Mouse (Mus musculus) testis, postnatal 10 days (tissue): ENCODE data around the gene Serpind1.

Experiments
- DNase-seq: peaks from one replicate; pipeline ENCODE4 v3.0.0; 2021; ENCODE audit warnings: low spot score

Gene Serpind1

DNA sequence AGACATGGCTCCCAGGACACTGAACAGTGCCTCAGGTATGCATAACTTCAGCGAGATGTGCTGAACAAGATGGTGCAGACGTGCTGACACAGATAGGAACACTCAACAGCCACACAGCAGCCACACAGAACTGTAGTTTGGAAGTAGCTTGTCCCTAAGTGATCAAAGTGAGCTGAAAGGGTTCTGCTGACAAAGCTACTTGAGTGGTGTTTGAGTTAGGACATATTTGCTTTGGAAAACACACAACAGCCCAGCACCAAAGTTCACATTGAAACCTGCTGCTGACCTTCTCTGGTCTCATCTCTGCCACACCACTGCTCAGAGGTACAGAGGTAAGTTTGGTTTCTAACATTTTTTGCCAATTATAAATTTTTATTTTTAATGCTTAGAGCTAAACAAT, at the start of gene Serpind1:
Gene Serpind1 (plus strand): TSS at position 256 of the 400 bp plus-strand sequence.
- no peak for DNase-seq

- no peak for DNase-seq
These were observed 48.0 kb upstream of the Serpind1 start for GRCm38 (mm10) chr16:17283151-17283550.

DNA sequence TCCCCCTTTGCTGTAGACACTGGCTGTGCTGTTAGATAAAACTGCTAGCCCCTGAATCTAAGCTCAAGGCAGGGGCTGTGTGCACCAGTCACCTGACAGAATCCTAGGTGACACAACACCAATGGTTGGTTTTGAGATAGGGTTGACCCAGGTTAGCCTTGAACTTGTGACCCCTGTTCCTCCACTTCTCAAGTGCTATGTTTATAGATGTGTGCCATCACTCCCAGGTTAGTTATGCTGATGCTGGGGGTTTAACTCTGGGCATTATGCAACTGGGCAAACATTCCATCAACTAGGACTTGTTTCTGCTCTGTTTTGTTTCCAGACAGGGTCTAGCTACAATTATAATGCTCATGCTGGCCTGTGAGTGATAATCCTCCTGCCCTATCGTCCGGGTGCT, 44.1 kb upstream of the Serpind1 start:
- no peak for DNase-seq

DNA sequence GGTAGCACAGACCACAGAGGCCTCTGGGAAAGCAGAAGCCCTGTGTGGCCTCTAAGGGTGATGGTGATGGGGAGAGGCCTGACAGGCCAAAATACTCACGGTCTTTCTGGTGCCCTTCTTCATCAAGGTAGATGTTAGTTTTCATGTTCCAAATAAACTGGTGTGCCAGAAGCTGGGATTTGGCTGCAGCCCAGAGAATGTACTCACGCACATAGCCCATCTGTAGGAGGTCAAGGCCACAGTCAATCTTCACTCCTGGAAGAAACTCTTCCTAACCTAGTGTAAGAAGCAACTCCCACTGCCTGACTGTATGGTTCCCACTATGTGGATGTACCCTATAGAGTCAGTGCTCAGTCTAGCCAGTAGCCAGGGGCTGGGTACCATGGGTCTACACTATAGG, 40.2 kb upstream of the Serpind1 start:
- no peak for DNase-seq

- peak; percentile 88 for DNase-seq
These were observed 38.4 kb upstream of the Serpind1 start for GRCm38 (mm10) chr16:17292751-17293150.

DNA sequence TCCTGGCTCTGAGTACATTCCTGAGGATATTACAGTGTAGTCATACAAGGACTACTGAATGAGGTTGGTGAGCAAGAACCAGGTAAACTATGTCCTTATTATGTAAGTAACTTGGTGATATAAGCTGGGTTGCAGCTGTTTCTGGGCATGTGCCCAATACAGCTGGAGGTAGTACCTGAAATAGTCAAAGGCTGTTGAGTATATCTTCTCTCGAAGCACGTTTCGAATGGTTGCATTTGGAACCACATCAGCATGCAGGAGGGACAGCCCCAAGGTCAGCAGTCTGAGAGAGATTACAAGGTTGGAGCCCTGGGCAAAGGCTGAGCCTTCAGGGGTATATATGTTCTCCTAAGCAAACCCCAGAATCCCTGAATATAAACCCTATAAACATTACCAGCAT, 30.4 kb upstream of the Serpind1 start:
- DNase-seq: no peak

DNA sequence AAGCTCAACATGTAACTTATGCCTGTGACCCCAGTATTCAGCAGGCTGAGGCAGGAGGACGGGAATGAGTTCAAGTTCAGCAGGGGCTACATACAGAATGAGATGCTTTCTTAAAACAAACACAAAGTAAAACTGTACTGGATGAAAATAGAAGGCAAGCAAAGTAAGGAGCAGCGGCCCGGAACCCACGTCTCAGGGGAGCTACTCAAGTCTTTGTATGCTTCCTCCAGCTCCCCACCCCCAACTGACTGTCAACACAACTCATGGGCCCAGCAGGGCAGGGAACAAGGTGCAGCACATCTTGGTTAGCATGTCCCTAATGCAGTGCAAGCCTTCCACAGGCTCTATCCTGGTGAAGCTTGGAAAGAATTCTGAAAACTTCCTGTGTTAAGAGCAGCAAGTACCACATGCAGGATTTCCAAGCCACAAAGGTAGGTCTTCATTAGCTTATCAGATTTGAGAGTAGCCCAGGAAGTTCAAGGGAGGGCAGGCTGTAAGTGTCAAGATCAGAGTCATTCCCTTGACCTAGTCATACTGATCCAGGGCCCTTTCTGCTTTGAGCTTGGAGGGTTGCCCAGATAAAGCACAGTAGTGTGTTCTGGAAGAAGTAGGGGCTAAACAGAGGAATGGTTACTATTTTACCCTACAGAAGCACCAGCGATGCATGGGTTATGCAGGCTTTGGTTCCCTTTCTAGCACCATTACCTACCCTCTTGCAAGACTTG, 27.5 kb upstream of the Serpind1 start:
- DNase-seq: no peak

DNA sequence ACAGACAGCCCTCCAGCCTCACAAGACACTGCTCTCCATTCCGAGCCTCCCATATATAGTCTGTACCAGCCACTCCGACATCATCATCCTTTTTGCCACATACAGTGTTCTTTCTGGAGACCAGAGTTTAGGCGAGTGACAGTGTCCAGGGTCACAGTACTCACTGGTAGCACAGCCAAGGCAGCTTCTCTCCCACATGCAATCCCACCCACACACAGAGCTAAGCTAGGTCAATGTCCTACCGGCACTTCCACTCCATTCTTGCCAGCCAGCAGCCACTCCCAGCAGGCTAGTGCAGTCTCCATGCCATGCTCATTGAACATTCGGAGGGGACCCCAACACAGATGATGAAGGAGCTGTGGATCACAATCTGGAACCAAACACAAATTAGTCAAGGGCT, 23.7 kb upstream of the Serpind1 start:
- no peak for DNase-seq

GRCm38 (mm10) chr16:17309036-17309435, 22.1 kb upstream of the Serpind1 start:
- DNase-seq: no peak

DNA sequence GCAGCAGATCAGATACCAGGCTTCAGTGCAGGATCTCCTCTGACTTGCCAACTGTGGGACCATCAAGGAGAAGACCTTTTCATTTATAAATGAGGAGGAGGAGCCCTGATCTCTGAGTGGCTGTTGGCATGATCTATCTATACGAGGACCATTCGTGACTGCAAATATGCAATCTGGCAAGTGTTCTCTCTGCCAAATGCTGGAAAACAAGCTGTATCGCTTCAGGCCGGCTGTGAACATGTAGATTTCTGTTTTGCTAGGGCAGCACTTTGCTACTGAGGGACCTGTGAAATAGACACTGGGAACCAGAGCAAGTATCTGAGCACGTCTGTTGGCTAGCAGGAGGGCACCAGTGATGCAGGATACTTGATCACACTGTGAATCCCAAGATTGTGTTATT, 18.6 kb upstream of the Serpind1 start:
- DNase-seq: no peak

DNA sequence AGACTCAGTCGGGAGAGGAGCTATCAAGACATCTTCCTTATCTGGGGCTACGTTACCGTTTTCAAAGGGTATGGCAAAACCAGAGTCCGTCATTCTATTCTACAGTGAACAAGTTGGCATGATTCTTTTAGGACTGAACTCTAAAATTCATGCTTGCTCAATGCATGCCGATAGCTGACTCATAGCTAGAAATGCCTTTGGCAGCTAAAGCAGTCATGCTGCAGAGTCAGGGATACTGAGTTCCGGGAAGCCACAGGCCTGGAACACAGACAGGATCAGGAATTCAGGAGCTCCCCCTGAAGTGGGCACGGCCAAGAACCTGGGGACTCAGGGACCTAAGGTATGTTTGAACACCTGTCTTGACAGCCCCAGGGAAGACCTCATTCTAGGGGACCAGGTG, 14.6 kb upstream of the Serpind1 start:
- DNase-seq: no peak

GRCm38 (mm10) chr16:17321481-17321880, 9.7 kb upstream of the Serpind1 start:
- no peak for DNase-seq

DNA sequence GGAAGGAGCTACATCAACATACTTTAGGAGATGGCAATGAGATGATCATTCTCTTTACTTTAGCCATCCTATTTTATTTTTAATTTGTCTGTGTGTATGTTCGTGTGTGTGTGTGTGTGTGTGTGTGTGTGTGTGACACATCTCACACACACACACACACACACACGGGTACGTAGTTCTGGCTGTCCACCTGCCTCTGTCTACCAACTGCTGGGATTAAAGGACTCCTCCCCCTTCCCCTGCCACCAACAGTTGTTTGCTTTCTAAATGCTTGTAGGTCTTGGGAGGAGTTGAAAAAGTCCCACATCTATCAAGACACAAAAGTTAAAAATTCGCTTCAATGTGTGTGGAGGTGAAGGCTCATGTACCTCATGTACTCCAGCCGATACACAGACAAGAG, 6.4 kb upstream of the Serpind1 start:
- no peak for DNase-seq

DNA sequence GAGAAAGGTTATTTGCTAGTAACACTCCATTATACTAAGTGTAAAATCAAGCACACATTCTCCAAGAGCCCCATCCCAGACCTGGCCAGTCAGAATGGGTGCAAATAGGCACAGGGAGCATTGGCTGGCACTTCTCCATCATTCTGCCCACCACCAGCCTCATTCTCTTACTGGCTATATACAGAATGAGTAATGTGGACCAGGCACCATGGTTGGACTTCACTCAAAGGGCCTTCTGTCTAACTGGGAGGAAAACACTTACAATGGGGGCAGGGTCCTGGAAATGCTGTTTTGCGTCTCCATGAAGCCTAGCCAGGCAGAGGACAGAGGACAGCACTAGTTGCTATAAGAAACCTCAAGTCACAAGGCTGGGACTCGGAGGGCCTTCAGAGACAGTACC, 5.1 kb upstream of the Serpind1 start:
- no peak for DNase-seq

DNA sequence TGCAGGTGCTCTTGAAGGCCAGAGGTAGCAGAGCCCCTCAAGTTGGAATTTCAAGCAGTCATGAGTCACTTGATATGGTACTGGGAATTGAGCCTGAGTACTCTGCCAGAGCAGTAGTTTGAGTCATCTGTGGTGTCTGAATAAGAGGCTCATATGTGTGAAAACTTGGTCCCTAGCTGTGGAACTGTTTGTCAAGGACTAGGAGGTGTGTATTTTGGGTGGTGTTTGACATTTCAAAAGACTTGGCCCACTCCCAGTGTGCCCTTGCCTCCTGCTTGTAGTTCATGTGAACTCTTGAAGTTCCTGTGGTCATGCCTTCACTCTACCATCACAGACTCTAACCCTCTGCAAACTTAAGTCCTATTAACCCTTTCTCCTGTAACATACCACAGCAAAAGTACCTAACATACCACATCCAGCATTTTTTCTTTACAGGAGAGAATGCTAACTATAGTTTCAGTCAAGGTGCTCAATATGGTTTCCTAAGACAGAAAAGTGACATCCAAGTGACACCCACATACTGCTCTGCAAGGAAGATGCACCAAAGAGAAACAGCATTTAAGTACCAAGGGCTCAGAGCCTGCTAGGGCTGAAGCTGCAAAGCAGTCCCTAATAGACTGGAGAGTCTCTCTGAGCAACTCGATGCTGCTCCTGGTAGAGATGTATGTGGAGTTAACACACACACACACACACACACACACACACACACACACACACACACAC, 1.2 kb upstream of the Serpind1 start:
- no peak for DNase-seq

GRCm38 (mm10) chr16:17331855-17332254, 684 bp downstream of the Serpind1 start:
- no peak for DNase-seq

- no peak for DNase-seq
These were observed 3.4 kb downstream of the Serpind1 start for GRCm38 (mm10) chr16:17334574-17334973.

DNA sequence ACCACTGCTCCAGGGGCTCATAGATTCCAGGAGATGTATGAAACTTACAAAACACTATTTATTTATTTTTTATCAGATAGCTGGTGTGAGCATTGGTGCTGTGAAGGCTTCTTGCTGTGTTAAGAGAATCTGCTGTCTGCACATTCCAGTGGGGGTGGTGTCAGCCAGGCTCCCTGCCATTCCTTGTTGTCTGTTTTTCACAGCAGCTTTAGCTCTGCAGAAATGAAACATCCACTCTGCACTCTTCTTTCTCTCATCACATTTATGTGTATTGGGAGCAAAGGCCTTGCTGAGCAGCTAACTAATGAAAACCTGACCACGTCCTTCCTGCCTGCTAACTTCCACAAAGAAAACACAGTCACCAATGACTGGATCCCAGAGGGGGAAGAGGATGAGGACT, 4.9 kb downstream of the Serpind1 start:
- DNase-seq: no peak

DNA sequence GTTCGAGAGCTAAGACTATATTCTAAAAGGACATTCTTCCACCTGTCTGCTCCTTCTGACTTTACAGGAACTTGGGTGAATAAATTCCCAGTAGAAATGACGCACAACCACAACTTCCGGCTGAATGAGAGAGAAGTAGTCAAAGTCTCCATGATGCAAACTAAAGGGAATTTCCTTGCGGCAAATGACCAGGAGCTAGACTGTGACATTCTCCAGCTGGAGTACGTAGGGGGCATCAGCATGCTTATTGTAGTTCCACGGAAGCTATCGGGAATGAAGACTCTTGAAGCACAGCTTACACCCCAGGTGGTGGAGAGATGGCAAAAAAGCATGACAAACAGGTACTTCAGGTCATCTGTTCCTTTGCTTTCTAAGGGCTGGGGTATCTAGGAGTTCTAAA, 8.5 kb downstream of the Serpind1 start:
- DNase-seq: no peak

GRCm38 (mm10) chr16:17340705-17341104, 9.5 kb downstream of the Serpind1 start:
- no peak for DNase-seq

DNA sequence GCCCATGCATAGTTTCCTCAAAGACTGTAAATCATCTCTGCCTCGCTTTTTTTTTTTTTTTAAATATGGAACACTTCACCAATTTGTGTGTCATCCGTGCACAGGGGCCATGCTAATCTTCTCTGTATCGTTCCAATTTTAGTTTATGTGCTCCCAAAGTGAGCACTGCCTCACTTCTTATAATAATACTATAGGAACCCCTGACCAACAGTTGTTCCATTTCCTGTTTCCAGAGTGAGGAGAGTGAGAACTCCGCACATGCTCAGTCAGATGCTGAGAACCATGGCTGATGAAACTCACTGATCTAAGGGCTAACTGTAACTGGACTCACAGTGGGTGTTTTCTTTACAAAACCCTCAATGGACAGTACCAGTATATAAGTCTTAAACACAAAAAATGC, 10.7 kb downstream of the Serpind1 start:
- DNase-seq: no peak

- no peak for DNase-seq
These were observed 14.1 kb downstream of the Serpind1 start for GRCm38 (mm10) chr16:17345141-17345812.

- DNase-seq: no peak
These were observed 14.6 kb downstream of the Serpind1 start for GRCm38 (mm10) chr16:17345813-17346155.
